Mouse (Mus musculus) left cerebral cortex, postnatal 10 days (tissue): ENCODE data around the gene Nos1. TPM values are rescaled to one million over a fixed set of nuclear protein-coding genes. Genes with fewer than 3 reads are reported as not detected.

Experiments used
- DNase-seq, 2 experiments: peaks; one replicate each; pipeline ENCODE4 v3.0.0; 2021 to 2022; ENCODE audit warnings: low spot score in 2 of 2, mixed read lengths in 1 of 2; ENCODE audit errors: extremely low spot score in 1 of 2
- intact Hi-C: fragments of 180-260 bp; cut with DNase I; formaldehyde crosslinking; loops from one replicate; pipeline ENCODE4 v1.15.1; 2025
- total RNA-seq, 2 experiments: library from RNA; stranded (reverse); gene quantifications; 2 replicates each; pipeline ENCODE4 v1.2.3; 2021

Nos1 gene
- total RNA-seq, 2 experiments from 2014 or later: 24.0 to 24.3 TPM

- DNase-seq: no peak
- intact Hi-C loops: loop anchor here (5.0 kb wide), 1 partner anchor 94 kb away; no protein-coding TSS in a partner anchor
These were observed 155.5 kb downstream of the Nos1 start for GRCm38 (mm10) chr5:117936346-117936745.

GRCm38 (mm10) chr5:117937186-117937585 lies 156.4 kb downstream of the Nos1 start:
- DNase-seq: no peak
- intact Hi-C loops: loop anchor here (5.0 kb wide), 1 partner anchor 95 kb away; no protein-coding TSS in a partner anchor

- intact Hi-C loops: loop anchor here (5.0 kb wide), 1 partner anchor 96 kb away; no protein-coding TSS in a partner anchor
- DNase-seq: peak in 1 of 2 experiments; percentile 59
These were observed 157.3 kb downstream of the Nos1 start for GRCm38 (mm10) chr5:117938182-117938581.

- intact Hi-C loops: loop anchor here (5.0 kb wide), 1 partner anchor 97 kb away; no protein-coding TSS in a partner anchor
- peak in 1 of 2 experiments; percentile 29 for DNase-seq
These were observed 158.6 kb downstream of the Nos1 start for GRCm38 (mm10) chr5:117939402-117939801.

GRCm38 (mm10) chr5:117941552-117941951 lies 160.7 kb downstream of the Nos1 start:
- no peak for DNase-seq
- intact Hi-C loops: loop anchor here (5.0 kb wide), 1 partner anchor 334 kb away; no protein-coding TSS in a partner anchor

GRCm38 (mm10) chr5:117946605-117947004 lies 165.8 kb downstream of the Nos1 start:
- intact Hi-C loops: loop anchor here (5.0 kb wide), 1 partner anchor 439 kb away; no protein-coding TSS in a partner anchor
- peak in 1 of 2 experiments; percentile 52 for DNase-seq

- intact Hi-C loops: loop anchor here (5.0 kb wide), 1 partner anchor 442 kb away; no protein-coding TSS in a partner anchor
- DNase-seq: no peak
These were observed 168.6 kb downstream of the Nos1 start for GRCm38 (mm10) chr5:117949393-117949792.

- intact Hi-C loops: no loop called here
- no peak for DNase-seq
These were observed 173.1 kb downstream of the Nos1 start for GRCm38 (mm10) chr5:117953893-117954292.

GRCm38 (mm10) chr5:117954429-117954828 lies 173.6 kb downstream of the Nos1 start:
- intact Hi-C loops: no loop called here
- no peak for DNase-seq

GRCm38 (mm10) chr5:117955675-117956420 lies 175.0 kb downstream of the Nos1 start:
- intact Hi-C loops: no loop called here
- DNase-seq: no peak

- intact Hi-C loops: no loop called here
- DNase-seq: peak in 1 of 2 experiments; percentile 58
These were observed 183.9 kb downstream of the Nos1 start for GRCm38 (mm10) chr5:117964750-117965149.

- DNase-seq: no peak
- intact Hi-C loops: no loop called here
These were observed 186.1 kb downstream of the Nos1 start for GRCm38 (mm10) chr5:117966956-117967355.

- no peak for DNase-seq
- intact Hi-C loops: no loop called here
These were observed 186.8 kb downstream of the Nos1 start for GRCm38 (mm10) chr5:117967659-117968069.

GRCm38 (mm10) chr5:117969681-117970427 lies 189.0 kb downstream of the Nos1 start:
- DNase-seq: no peak
- intact Hi-C loops: no loop called here

- no peak for DNase-seq
- intact Hi-C loops: no loop called here
These were observed 195.4 kb downstream of the Nos1 start for GRCm38 (mm10) chr5:117976263-117976656.

GRCm38 (mm10) chr5:117976657-117977500 lies 196.0 kb downstream of the Nos1 start, which contains the start of gene Fbxo21:
Gene Fbxo21, plus strand, starts transcription at chr5:117976730.
- intact Hi-C loops: no loop called here
- DNase-seq: peak; percentile 92 to 97

GRCm38 (mm10) chr5:117977501-117978158 lies 196.8 kb downstream of the Nos1 start:
- DNase-seq: peak; percentile 40 to 55
- intact Hi-C loops: no loop called here

- intact Hi-C loops: no loop called here
- no peak for DNase-seq
These were observed 197.4 kb downstream of the Nos1 start for GRCm38 (mm10) chr5:117978159-117978697.
